Mouse (Mus musculus) thymus, postnatal 14 days (tissue): ENCODE results near the gene Tmem178.
"Not testable (repeated sequence)": the region's sequence is repeated elsewhere in the genome, so short reads cannot be mapped to it uniquely, and the experiment has no call there.

Experiments used
- DNase-seq: peaks from one replicate; pipeline ENCODE4 v3.0.0; 2021

Tmem178 gene

DNA sequence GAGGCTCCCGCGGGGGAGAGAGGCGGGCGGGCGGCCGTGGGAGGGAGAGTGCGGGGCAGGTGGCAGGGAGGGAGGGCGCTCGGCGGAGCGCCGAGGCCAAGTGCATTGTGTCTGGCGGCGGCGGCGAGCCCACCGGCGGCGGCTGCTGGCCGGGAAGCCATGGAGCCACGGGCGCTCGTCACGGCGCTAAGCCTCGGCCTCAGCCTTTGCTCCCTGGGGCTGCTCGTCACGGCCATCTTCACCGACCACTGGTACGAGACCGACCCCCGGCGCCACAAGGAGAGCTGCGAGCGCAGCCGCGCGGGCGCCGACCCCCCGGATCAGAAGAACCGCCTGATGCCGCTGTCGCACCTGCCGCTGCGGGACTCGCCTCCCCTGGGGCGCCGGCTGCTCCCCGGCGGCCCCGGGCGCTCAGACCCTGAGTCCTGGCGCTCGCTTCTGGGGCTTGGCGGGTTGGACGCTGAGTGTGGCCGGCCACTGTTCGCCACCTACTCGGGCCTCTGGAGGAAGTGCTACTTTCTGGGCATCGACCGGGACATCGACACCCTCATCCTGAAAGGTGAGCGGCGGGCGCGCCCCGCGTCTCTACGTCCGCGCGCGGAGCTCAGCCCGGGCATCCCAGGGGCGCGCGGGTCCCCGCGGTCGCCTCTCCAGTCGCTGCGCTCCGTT is at the start of gene Tmem178:
TSS of gene Tmem178 (plus strand) at position 103 of the 669 bp plus-strand sequence.
- DNase-seq, result peak; percentile 4

DNA sequence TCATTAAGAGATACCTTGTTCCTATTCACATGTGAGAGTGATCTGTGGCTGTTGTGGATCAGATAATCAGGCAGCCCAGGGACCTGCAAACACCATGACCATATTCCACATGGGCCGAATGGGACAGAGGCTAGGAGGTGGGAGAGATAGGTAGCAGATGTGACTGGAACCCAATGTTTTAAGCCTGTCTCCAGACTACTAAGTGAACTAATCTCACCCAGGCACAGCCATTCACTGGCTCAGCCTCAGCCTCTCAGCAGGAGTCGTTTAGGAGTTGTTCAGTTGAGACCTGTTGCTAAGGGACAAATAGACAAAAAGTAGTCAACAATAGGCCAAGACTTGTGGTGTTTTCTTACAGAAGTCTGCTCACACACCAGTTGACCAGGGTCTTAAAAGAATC is 48.0 kb upstream of the Tmem178 start:
- no peak for DNase-seq

DNA sequence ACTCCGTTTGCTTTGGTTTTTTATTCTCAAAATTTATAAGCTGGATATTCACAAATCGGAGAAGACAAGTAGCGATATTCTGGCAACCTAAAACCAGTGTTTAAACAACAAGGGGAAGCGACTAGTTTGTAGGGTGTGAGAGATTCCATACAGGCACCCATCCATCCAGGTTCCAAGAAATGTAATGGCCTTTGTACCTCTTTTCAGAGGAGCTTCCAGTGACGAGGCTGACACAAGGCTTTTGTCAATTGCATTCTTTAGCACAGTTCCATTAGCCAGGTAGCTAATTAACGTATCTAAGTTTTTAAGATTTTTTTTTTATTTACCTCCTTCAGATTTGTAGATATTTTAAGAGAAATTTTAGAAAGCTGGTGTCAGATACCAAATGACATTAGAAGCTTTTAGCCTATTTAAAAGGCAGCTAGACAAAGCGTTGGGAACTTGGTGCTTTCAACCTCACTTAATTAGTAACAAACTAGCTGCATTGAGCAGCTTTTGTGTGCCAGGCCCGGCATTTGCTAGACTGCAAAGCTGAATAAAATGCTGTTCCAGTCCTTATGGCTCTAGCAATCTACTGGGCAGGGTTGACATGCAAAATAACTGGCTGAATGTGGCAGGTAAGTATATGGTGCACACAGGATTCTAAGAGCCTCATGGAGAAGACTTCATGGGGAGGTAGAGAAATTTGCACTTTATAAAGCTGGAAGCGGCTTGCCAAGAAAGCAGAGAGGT is 46.6 kb upstream of the Tmem178 start:
- no peak for DNase-seq

- DNase-seq, result no peak
Measured at GRCm38 (mm10) chr17:80899513-80900199, 44.8 kb upstream of the Tmem178 start.

GRCm38 (mm10) chr17:80900200-80900520 is 44.3 kb upstream of the Tmem178 start:
- DNase-seq, result no peak

GRCm38 (mm10) chr17:80901885-80902284 is 42.5 kb upstream of the Tmem178 start:
- no peak for DNase-seq

DNA sequence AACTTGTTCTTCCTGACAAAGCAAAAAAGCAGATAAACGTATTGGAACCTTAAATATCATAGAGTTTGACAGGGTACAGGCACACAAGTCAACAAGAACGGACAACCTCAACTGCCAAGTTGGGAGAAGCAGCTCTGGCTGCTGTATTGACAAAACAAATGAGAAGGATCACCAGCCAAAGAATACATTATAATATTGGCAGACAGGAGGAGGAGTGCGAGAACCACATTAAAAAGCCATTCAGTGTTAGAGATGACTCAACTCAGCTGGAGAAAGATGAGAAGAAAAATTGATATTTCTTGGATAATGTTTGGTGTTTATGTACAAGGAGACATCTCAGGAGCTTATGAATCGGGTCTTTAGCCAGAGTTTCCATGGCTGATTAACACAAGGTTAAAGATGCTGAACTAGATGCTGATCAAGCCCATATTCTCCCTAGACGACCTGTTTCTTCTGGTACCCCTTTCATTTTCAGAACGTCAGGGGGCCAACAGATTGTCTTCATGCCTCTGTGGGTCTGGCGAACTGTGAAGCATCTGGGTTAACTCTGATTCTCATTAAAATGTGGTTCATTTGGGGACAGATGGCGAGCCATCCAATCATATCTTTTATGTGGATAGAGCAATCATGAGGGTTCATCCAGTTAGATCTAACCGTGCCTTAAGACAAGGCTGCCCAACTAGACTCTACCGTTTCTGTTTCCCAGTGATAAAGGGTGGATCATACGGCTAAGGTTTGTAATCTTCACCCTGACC is 41.1 kb upstream of the Tmem178 start:
- no peak for DNase-seq

DNA sequence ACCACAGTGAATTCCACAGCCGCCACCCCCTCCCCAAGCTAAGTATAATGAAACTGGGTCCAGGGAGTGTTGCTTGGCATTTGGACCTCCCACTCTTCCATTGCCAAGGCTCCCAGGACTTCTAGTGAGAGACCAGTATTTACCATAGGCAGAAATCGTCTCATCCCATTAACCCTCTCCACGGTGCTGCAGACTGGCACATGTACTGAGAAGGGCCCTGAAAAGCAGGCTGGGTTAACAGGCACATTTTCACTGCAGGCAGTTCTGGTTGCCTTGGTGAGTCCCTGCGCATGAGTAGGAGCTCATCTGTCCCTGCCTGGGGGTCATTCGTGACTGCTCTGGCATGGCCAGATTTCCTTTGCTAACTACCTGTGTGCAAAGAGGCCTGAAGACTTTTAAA is 40.4 kb upstream of the Tmem178 start:
- DNase-seq, result no peak

GRCm38 (mm10) chr17:80915666-80916065 is 28.8 kb upstream of the Tmem178 start:
- DNase-seq, result no peak

GRCm38 (mm10) chr17:80919261-80919660 is 25.2 kb upstream of the Tmem178 start:
- DNase-seq, result no peak

DNA sequence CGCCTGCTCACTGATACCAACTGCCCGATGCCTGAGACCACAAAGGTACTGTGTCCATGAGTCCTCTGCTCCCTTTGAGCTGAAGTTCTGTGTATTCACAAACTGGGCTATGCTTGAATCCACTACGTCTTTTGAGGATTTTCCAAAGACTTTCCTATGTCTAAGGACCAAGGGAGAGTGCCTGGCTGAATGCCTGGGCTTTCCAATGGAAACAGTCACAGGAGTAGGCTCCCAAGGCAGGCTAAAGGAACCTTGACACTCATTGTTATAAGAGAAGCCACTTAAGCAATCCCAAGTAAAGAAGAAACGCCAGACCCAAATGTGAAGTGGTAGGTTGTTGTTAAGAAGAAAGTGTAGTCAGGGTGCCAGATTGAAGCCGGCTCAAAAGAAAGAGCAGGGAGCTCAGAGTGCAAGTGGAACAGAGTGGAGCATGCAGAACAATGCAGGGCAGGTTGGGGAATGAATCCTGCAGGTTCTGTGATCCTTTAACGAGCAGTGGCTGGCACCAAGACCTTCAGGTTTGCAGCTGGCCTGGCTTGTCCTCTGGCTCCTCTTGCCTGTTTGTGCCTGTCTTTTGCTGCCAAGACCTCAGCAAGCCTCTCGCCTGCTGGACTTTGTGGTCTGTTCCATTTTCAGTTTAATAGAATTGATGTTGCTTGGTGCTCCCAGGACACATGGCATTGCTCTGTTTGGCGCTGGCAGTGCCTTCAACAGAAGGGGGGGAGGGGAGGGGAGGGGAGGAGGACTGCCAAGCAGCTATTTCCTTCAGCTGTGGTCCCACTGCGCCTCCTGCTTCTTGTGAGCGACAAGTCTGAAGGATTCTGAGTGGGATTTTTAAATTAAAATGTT is 22.9 kb upstream of the Tmem178 start:
- no peak for DNase-seq

DNA sequence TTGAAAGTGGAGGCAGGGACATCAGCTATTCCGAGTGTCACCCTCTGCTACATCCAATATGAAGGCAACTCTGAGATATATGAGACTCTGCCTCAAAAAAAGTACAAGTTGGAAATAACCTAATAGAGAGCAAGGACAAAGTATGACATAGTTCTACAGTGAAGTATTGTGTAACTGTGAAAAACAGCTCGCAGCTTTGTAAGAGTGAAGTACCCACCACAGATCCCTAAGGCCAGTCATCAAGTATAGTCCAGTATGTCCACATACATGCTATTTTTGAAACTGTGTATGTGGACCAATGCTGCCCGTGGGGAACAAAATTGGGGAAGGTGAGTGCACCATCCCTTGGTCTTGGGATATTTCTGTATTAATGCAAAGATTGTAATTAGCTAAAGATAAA is 18.9 kb upstream of the Tmem178 start:
- no peak for DNase-seq

DNA sequence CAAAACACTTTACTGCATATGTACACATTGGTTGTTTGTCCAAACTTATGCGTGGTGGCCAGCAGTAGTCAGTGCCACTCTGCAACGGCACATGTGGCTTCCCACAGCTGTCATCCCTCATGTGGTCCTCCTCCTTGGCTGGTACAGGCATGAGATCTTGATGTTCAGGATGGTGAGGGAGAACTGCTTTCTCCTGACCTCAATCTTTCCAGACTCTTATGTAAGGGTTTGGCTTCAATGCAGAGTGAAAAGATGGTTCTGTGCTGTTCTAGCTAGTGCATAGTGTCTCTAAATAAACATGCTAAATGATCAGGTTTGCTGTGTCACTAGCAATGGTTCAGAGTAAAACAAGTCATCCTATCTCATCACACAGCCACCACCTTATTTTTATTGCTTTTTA is 17.3 kb upstream of the Tmem178 start:
- DNase-seq, result no peak

GRCm38 (mm10) chr17:80932716-80933115 is 11.7 kb upstream of the Tmem178 start:
- DNase-seq, result no peak

- DNase-seq, result no peak
Measured at GRCm38 (mm10) chr17:80933401-80934029, 10.9 kb upstream of the Tmem178 start.

- DNase-seq, result no peak
Measured at GRCm38 (mm10) chr17:80935807-80936519, 8.5 kb upstream of the Tmem178 start.

GRCm38 (mm10) chr17:80936521-80936920 is 7.9 kb upstream of the Tmem178 start:
- no peak for DNase-seq

- no peak for DNase-seq
Measured at GRCm38 (mm10) chr17:80939833-80940232, 4.6 kb upstream of the Tmem178 start.

DNA sequence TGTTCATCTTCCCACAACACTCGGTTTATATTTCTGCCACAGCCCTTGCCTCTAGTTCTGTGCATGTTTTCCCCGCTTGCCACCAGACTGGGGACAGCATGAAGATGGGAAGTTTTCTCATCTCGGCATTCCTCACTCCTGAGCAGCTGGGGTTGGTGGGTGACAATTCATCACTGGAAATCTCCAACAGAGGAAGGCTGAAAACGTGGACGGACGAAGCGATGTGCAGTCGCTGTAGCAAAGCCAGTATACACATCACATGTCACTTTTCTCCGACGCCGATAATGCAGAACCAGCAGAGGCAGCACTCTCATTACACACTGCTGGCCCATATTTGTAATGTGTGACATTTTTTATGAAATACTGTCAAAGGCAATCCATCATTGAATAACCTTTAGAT is 2.6 kb upstream of the Tmem178 start:
- no peak for DNase-seq

GRCm38 (mm10) chr17:80943835-80944529 is 450 bp upstream of the Tmem178 start:
- no peak for DNase-seq

GRCm38 (mm10) chr17:80945510-80945909 is 1.1 kb downstream of the Tmem178 start:
- not testable (repeated sequence) for DNase-seq
